Mouse (Mus musculus) testis, adult 2 months (tissue): ENCODE measurements around the gene Fbxl7. TPM values are rescaled to one million over a fixed set of nuclear protein-coding genes. Genes with fewer than 3 reads are reported as not detected.

Experiments
- H3K27ac ChIP-seq: fragments of 200-500 bp; 2 replicates; pipeline ENCODE4 v1.5.1; 2012; ENCODE audit warnings: low read depth, low read length; ENCODE audit not compliant: control insufficient read depth, insufficient read depth
- H3K27me3 ChIP-seq: fragments of 200-500 bp; 2 replicates; pipeline ENCODE4 v1.6.1; 2012; ENCODE audit warnings: mild to moderate bottlenecking, low read length, moderate library complexity; ENCODE audit not compliant: control insufficient read depth, insufficient read depth
- H3K36me3 ChIP-seq: fragments of 200-500 bp; 2 replicates; pipeline ENCODE4 v1.6.1; 2012; ENCODE audit warnings: mild to moderate bottlenecking, low read length; ENCODE audit not compliant: control insufficient read depth, insufficient read depth
- H3K4me1 ChIP-seq: fragments of 200-500 bp; 2 replicates; pipeline ENCODE4 v1.6.1; 2012; ENCODE audit warnings: low read length; ENCODE audit not compliant: control insufficient read depth, insufficient read depth
- H3K4me3 ChIP-seq: fragments of 200-500 bp; 2 replicates; pipeline ENCODE4 v1.5.1; 2012; ENCODE audit warnings: low read depth, mild to moderate bottlenecking, low read length, moderate library complexity, mixed read lengths; ENCODE audit not compliant: control insufficient read depth
- CTCF ChIP-seq: fragments of 200-500 bp; IDR thresholded peaks from 2 replicates; pipeline ENCODE4 v1.5.1; 2012; ENCODE audit warnings: low read depth, mild to moderate bottlenecking, inconsistent platforms, low read length, moderate library complexity; ENCODE audit not compliant: control insufficient read depth, insufficient read depth, insufficient replicate concordance
- POLR2A ChIP-seq: fragments of 200-500 bp; IDR thresholded peaks from 2 replicates; pipeline ENCODE4 v1.6.1; 2012; ENCODE audit warnings: low read depth, mild to moderate bottlenecking, inconsistent platforms, low read length, moderate library complexity; ENCODE audit not compliant: control insufficient read depth
- polyA plus RNA-seq: library from polyadenylated mRNA; depleted of rRNA; stranded (reverse); fragments of >200 nt; gene quantifications from 2 replicates; pipeline ENCODE4 v1.2.3, GENCODE M21; 2012

The Fbxl7 gene
- polyA plus RNA-seq, 1 experiment: 0.56 TPM

- Histone ChIP-seq H3K27me3 (no peaks in the 10 kb centered on the region), H3K36me3 (no peaks in the 10 kb centered on the region), H3K27ac (no peak overlapping the region), H3K4me1 (no peaks in the 10 kb centered on the region), H3K4me3 (no peak overlapping the region)
- TF ChIP-seq CTCF: no peak
- no peak for TF ChIP-seq POLR2A
Observed at GRCm38 (mm10) chr15:26642563-26642962, 252.8 kb downstream of the Fbxl7 start.

- TF ChIP-seq CTCF (no peak), POLR2A (no peak)
- H3K4me3 ChIP-seq: no peak overlapping the region
Observed at GRCm38 (mm10) chr15:26639726-26640125, 255.7 kb downstream of the Fbxl7 start.

GRCm38 (mm10) chr15:26635591-26635990 is 259.8 kb downstream of the Fbxl7 start:
- no peak overlapping the region for H3K27ac ChIP-seq
- H3K4me1 ChIP-seq: no peaks in the 10 kb centered on the region
- TF ChIP-seq CTCF: no peak
- no peak for TF ChIP-seq POLR2A
- H3K27me3 ChIP-seq: no peaks in the 10 kb centered on the region
- no peak overlapping the region for H3K4me3 ChIP-seq
- no peaks in the 10 kb centered on the region for H3K36me3 ChIP-seq

More at GRCm38 (mm10) chr15:26639726-26640125, 255.7 kb downstream of the Fbxl7 start:
- Histone ChIP-seq H3K4me1 (no peaks in the 10 kb centered on the region), H3K36me3 (no peaks in the 10 kb centered on the region), H3K27me3 (no peaks in the 10 kb centered on the region), H3K27ac (no peak overlapping the region)

GRCm38 (mm10) chr15:26628181-26628580 is 267.2 kb downstream of the Fbxl7 start:
- Histone ChIP-seq H3K27me3 (no peaks in the 10 kb centered on the region), H3K4me1 (no peaks in the 10 kb centered on the region), H3K27ac (no peak overlapping the region), H3K36me3 (no peaks in the 10 kb centered on the region), H3K4me3 (no peak overlapping the region)
- TF ChIP-seq CTCF (no peak), POLR2A (no peak)

GRCm38 (mm10) chr15:26623242-26623641 is 272.1 kb downstream of the Fbxl7 start:
- Histone ChIP-seq H3K27ac (no peak overlapping the region), H3K36me3 (no peaks in the 10 kb centered on the region), H3K4me3 (no peak overlapping the region), H3K27me3 (no peaks in the 10 kb centered on the region), H3K4me1 (no peaks in the 10 kb centered on the region)
- TF ChIP-seq POLR2A (no peak), CTCF (no peak)

GRCm38 (mm10) chr15:26620279-26620678 is 275.1 kb downstream of the Fbxl7 start:
- no peaks in the 10 kb centered on the region for H3K36me3 ChIP-seq
- no peak overlapping the region for H3K27ac ChIP-seq
- peak; percentile 48; the same call in 1 of the 2 replicates for TF ChIP-seq CTCF
- TF ChIP-seq POLR2A: no peak
- H3K4me3 ChIP-seq: no peak overlapping the region
- H3K27me3 ChIP-seq: no peaks in the 10 kb centered on the region
- H3K4me1 ChIP-seq: no peaks in the 10 kb centered on the region

- no peak for TF ChIP-seq CTCF
- TF ChIP-seq POLR2A: no peak
- Histone ChIP-seq H3K4me1 (no peaks in the 10 kb centered on the region), H3K27ac (no peak overlapping the region), H3K27me3 (no peaks in the 10 kb centered on the region), H3K36me3 (no peaks in the 10 kb centered on the region), H3K4me3 (no peak overlapping the region)
Observed at GRCm38 (mm10) chr15:26619221-26619620, 276.2 kb downstream of the Fbxl7 start.

GRCm38 (mm10) chr15:26596239-26596638 is 299.1 kb downstream of the Fbxl7 start:
- no peaks in the 10 kb centered on the region for H3K27me3 ChIP-seq
- H3K27ac ChIP-seq: no peak overlapping the region
- H3K36me3 ChIP-seq: no peaks in the 10 kb centered on the region
- H3K4me1 ChIP-seq: no peaks in the 10 kb centered on the region
- TF ChIP-seq POLR2A (no peak), CTCF (no peak)
- no peak overlapping the region for H3K4me3 ChIP-seq
